Mouse (Mus musculus) olfactory bulb, adult 2 months (tissue): ENCODE data around the gene Ikzf3. TPM values are rescaled to one million over a fixed set of nuclear protein-coding genes. Genes with fewer than 3 reads are reported as not detected.

ENCODE experiments used
- H3K27ac ChIP-seq: fragments of 200-500 bp; 2 replicates; pipeline ENCODE4 v1.5.1; 2012; ENCODE audit warnings: low read depth, low read length; ENCODE audit not compliant: insufficient read depth
- H3K4me1 ChIP-seq: fragments of 200-500 bp; 2 replicates; pipeline ENCODE4 v1.6.1; 2012; ENCODE audit warnings: low read length; ENCODE audit not compliant: control insufficient read depth, insufficient read depth
- H3K4me3 ChIP-seq: fragments of 200-500 bp; 2 replicates; pipeline ENCODE4 v1.5.1; 2012; ENCODE audit warnings: mild to moderate bottlenecking, low read depth, low read length, moderate library complexity; ENCODE audit not compliant: insufficient read depth
- CTCF ChIP-seq: fragments of 200-500 bp; IDR thresholded peaks from 2 replicates; pipeline ENCODE4 v1.5.1; 2012; ENCODE audit warnings: low read depth, mild to moderate bottlenecking, low read length, moderate library complexity; ENCODE audit not compliant: insufficient read depth
- POLR2A ChIP-seq: fragments of 200-500 bp; IDR thresholded peaks from 2 replicates; pipeline ENCODE4 v1.6.1; 2012; ENCODE audit warnings: mild to moderate bottlenecking, low read depth, low read length, moderate library complexity; ENCODE audit not compliant: insufficient read depth
- WGBS: fragments of 180-500 bp; shearing (Covaris S2); methylation state at CpG from one replicate; pipeline ENCODE4 v1.1.7; 2018; 5-methylcytosine and 5-hydroxymethylcytosine counted together
- polyA plus RNA-seq: library from polyadenylated mRNA; stranded (reverse); fragments of >200 nt; gene quantifications from 2 replicates; pipeline ENCODE4 v1.2.4, GENCODE M21; 2012; ENCODE audit warnings: low replicate concordance; ENCODE audit not compliant: missing spikeins, insufficient read depth, insufficient read length

The Ikzf3 gene
- polyA plus RNA-seq, 1 experiment: not detected

DNA sequence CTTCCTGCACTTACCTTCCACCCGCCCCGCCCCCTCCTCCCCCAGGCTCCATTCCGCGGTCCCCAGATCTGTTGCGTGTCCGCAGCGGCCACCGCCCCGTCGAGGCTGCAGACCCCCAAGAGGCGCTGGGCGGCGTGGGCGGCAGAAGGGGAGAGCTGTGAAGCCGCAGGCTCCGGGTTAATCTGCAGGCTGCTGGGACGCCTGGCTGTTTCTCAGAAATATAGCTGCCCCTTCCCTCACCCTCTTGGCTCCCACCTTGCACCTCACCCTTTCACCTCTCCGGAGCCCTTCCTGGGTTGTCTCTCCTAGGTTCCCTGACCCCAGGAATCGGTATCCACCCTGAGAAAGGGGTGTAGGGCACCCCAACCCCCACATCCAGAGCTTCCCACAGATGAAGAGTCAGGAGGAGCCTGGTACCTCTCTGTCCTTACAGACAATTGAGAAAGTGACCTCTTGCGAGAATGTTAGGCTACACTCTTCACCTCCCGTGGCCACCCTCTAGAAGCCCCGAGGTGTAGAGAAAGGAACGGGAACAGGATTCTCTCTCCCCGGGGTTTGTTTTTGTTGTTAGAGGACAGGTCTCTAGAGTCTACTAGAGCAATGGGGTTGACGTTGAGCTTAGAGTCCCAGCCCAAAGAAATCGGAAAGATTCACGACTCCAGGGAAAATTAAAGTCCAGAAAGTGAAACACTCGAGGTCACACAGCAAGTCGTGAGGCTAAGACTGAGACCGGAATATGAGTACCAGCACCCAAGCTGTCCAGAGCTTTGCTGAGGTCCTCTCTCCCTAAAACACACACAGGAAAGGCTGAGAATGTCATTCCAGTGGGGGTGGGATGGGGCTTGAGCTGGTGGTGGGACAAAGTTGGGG lies 87.5 kb downstream of the Ikzf3 start:
- Histone ChIP-seq H3K27ac (no peak overlapping the region), H3K4me3 (peak overlapping the region; percentile 45), H3K4me1 (peaks cover 13% of the 10 kb centered on the region)
- TF ChIP-seq CTCF: no peak
- TF ChIP-seq POLR2A: no peak
- 6% methylated on average over 30 of the region's 30 CpGs for WGBS

DNA sequence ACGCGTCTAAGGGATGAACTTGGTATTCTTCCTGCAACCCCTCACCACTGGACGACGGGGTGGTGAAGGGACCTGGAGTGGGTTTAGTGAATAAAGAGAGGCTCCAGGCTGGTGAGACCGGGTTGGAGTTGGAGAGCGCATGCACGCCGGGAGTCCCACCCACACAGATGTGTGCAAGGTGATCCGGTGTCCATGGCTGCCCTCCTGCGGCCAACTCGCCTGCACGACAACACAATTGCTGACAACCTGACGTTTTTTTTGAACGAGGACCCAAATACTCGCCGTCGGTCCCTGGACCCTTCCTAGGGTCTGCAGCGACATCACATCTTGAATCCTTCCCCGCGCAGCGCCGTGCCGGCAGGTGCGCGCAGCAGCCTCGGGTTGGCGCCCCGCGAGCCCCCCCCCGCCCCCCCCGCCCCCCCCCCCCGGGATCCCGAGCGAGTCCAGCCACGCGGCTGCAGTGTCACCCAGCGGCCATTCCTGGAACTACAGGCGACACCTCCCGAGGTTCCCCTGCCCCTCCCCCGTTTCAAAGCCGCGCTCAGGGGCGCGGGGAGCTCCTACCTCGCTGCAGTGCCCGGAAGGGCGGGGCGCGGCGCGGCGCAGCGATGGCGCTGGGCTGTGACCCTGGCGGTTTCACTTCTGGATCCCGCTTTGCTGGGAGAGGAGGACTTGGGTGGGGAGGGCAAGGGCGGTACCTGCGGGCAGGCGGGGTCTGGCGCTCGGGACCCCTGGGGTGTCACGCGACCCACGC lies 88.3 kb downstream of the Ikzf3 start:
- TF ChIP-seq CTCF: peak; percentile 37
- TF ChIP-seq POLR2A: no peak
- H3K4me3 ChIP-seq: peak overlapping the region; percentile 47
- H3K27ac ChIP-seq: no peak overlapping the region
- under 1% methylated on average over 61 of the region's 64 CpGs for WGBS
- peaks cover 13% of the 10 kb centered on the region for H3K4me1 ChIP-seq

DNA sequence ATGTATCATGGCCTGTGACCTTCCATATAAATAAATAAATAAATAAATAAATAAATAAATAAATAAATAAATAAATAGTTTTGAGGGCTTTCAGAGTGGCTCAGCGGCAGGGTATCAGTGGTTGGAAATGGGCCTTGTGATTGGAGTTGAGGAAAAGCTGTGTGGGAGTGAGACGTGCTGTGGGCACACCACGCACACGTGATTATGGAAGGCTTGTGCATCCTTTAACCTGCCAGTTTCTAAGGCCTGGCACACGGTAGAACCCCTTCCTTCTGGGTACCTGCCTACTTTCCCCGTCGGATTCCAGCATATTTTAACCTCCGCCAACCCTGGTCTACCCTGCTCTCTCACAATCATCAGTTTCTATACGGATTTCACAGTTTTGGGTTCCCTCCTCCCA lies 88.9 kb downstream of the Ikzf3 start:
- WGBS: 31% methylated on average over 9 of the region's 9 CpGs
- TF ChIP-seq POLR2A (no peak), CTCF (no peak)
- H3K27ac ChIP-seq: no peak overlapping the region
- H3K4me1 ChIP-seq: peaks cover 13% of the 10 kb centered on the region
- H3K4me3 ChIP-seq: peak overlapping the region; percentile 47

DNA sequence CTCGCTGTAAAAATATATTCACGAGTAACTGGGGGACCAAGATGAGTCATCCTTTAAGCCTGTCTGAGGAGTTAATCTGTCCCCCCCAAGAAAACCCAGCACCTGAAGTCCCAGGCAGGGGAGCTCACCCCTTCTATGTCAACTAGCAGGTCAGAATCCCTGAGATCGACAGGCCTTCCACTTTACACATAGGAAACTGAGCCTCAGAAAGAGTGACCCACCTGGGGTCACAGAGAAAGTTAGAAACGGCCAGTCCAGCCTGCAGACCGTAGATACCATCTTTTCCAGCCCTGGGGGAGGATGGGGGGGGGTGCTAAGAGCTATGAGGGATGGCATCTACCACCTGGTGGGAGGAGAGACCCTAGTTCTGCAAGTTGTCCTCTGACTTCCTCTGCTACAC lies 89.3 kb downstream of the Ikzf3 start:
- H3K4me3 ChIP-seq: no peak overlapping the region
- H3K27ac ChIP-seq: no peak overlapping the region
- WGBS: 77% methylated on average over 5 of the region's 5 CpGs
- TF ChIP-seq CTCF (no peak), POLR2A (no peak)
- H3K4me1 ChIP-seq: peaks cover 13% of the 10 kb centered on the region

DNA sequence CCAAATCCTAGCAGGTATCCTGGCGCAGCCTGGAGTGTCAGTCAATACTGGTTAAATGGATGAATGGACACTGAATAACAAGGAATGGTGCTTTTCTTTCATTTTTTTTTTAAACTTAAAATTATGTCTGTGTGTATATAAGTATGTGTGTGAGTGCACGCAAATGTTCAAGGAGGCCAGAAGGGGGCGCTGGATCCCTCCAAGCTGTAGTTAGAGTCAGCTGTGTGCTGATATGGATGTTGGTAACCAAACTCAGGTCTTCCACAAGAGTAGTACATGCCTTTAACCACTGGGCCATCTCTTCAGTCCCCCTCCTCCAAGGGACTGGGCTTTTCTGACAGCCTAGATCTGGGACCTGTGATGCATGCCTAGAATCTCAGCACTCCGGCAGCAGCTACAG lies 90.3 kb downstream of the Ikzf3 start:
- WGBS: 79% methylated on average over 4 of the region's 4 CpGs
- H3K4me1 ChIP-seq: peaks cover 15% of the 10 kb centered on the region
- no peak overlapping the region for H3K27ac ChIP-seq
- no peak overlapping the region for H3K4me3 ChIP-seq
- no peak for TF ChIP-seq POLR2A
- TF ChIP-seq CTCF: no peak

DNA sequence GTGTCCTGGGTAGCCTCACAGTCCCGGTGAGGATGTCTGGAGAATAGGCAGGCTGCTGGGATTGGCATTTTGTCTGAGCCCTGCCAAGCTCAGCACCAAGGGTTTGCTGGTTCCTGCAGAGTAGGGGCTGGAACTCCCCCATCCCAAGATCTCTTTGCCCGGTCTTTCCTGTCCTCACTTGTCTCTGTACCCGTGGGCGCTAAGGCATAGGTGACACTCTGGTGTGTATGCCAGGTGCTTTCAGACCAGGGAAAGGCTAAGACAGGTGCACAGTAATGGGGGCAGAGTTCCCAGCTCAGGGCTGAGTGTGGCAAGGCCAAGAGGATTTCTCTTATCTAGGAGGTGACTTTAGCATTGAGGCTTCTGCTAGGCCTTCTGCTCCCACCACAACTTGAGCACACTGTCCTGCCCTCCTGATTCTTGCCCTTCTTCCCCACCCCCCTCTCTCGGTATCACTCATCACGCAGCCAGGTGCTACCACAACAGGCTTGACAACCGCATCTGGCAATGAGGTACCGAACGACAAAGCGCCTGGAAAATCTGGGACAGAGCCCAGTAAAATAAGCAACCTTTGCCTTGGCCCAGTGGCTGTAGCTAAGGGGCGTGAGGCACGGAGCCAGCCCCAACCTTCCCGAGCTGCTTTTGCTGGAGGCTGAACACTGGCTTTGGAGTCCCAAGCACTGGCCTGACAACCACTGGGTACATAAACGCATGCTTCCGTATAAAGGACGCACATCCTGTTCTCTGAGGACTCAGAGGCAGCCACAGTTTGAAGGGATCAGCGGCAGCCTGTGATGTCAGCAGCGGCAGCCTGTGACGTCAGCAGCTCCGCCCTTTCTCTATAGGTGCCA lies 95.7 kb downstream of the Ikzf3 start:
- Histone ChIP-seq H3K4me3 (no peak overlapping the region), H3K27ac (no peak overlapping the region), H3K4me1 (peaks cover 14% of the 10 kb centered on the region; the same call in 1 of the 2 replicates)
- WGBS: 67% methylated on average over 20 of the region's 20 CpGs
- TF ChIP-seq CTCF (no peak), POLR2A (no peak)

DNA sequence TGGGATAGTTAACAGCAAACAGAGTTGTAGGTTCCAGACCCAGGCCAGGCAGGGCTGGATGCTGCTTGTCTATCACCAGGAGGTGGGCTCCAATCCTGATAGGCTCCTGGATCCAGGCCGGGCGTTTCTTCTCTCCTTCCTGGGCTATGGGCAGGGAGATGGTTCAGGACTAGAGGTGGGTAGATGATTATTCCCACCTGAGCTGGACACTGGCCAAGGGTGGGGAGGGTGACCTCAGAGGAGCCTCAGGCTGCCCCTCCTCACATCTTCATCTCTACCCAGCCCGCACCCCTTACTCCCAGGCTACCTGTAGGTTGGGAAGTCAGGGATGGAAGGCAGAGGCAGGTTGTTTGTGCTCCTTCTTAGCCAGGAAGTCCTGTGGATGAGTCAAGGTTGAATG lies 96.4 kb downstream of the Ikzf3 start:
- Histone ChIP-seq H3K4me3 (no peak overlapping the region), H3K4me1 (peaks cover 14% of the 10 kb centered on the region; the same call in 1 of the 2 replicates), H3K27ac (no peak overlapping the region)
- no peak for TF ChIP-seq CTCF
- 86% methylated on average over 3 of the region's 3 CpGs for WGBS

DNA sequence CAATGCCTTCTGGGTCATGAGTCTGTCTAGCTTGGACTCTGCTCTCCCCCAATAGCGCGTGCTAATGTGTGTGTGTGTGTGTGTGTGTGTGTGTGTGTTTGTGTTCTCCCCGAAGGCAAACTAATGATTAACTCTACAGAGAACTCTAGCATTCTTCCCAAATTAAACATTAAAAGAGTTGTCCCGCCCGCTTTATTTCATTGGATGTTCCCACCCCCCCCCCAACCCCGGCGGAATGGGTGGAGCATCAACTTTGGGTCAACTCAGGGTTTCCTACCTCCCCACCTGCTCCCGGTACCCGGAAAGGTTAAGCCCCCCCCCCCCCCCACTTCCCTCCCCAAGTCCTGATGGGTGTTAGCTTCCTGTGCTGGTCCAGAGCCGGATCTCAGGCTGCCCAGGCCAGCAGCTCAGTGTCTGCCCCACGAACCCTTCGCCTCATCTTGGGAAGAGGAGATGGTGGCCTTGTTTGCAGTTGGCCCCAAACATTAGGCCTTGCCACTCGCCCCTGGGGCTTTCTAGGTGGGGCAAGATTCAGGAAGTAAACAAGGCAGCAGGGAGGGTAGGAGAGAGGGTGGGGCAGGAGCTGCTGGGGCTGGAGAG lies 97.5 kb downstream of the Ikzf3 start:
- no peak overlapping the region for H3K4me3 ChIP-seq
- no peak for TF ChIP-seq POLR2A
- TF ChIP-seq CTCF: no peak
- 48% methylated on average over 13 of the region's 13 CpGs for WGBS
- H3K27ac ChIP-seq: no peak overlapping the region
- H3K4me1 ChIP-seq: peaks cover 14% of the 10 kb centered on the region; the same call in 1 of the 2 replicates
